Mouse (Mus musculus): Measurements from ENCODE around the gene Sgk2. TPM values are rescaled to one million over a fixed set of nuclear protein-coding genes. Genes with fewer than 3 reads are reported as not detected.
A peak's percentile ranks its signal among the peaks of the same experiment; 100 is the strongest.
"Not testable (repeated sequence)": the region's sequence is repeated elsewhere in the genome, so short reads cannot be mapped to it uniquely, and the experiment has no call there.

The Sgk2 gene
- polyA plus RNA-seq, 1 experiment from 2014 or later = 0.09 TPM

- H3K9ac ChIP-seq = no peak overlapping the region
- H3K27me3 ChIP-seq = peaks cover 19% of the 10 kb centered on the region
- H3K4me2 ChIP-seq = no peak overlapping the region
- no peak for ATAC-seq (ENCODE audit: low FRiP score)
- peaks cover 15% of the 10 kb centered on the region for H3K36me3 ChIP-seq
- H3K27ac ChIP-seq = no peak overlapping the region
- no peaks in the 10 kb centered on the region for H3K9me3 ChIP-seq
- WGBS = 83% methylated on average over 1 of the region's 1 CpGs
- H3K4me1 ChIP-seq (replicated peaks) = peaks cover 23% of the 10 kb centered on the region
- H3K4me3 ChIP-seq = no peak overlapping the region
Measured at GRCm38 (mm10) chr2:163051691-163052090, 64.6 kb downstream of the Sgk2 start.

DNA sequence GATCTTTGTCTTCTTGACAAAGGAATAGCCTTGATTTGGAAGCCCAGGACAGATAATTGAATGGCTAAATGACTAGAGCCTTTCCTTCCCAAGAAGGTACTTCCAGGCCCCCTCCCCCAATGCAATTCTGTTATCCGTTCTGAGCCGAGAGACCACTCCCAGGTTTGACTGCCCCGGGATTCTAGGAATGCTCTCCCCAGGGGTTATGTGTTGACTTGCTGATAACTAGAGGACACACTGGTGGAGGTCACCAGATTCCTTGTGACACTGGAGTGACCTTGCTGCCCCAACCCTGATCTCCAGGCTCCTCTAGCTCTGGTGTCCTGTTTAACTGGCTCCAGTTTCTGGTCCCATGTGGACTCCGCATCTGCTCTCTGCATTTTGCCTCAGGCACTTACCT is 65.0 kb downstream of the Sgk2 start:
- Histone ChIP-seq H3K4me3 (no peak overlapping the region), H3K27me3 (peaks cover 19% of the 10 kb centered on the region), H3K27ac (no peak overlapping the region), H3K9me3 (no peaks in the 10 kb centered on the region), H3K9ac (no peak overlapping the region), H3K4me2 (no peak overlapping the region), H3K36me3 (peaks cover 11% of the 10 kb centered on the region), H3K4me1 (replicated peaks) (peaks cover 23% of the 10 kb centered on the region)
- 40% methylated on average over 4 of the region's 4 CpGs for WGBS
- ATAC-seq (ENCODE audit: low FRiP score) = no peak

DNA sequence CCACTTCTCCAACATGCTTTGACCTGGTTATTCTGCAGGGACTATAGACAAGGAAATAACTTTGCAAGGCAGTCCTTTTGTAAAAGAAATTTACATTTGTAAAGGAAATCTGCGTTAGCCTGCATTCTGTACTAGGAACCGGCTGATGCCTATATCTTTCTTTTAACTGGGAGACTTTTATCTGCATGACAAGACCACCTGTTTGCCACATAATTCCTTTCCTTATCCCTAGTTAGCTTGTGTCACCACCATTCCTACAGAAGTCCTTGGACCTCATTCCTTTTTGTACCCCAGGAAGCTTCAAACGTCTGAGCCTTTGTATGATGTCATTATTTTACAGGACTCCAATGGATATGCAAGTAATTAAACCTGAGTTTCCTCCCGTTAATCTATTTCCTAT is 65.7 kb downstream of the Sgk2 start:
- H3K27ac ChIP-seq = no peak overlapping the region
- H3K4me1 ChIP-seq (replicated peaks) = peaks cover 23% of the 10 kb centered on the region
- H3K4me2 ChIP-seq = no peak overlapping the region
- H3K9me3 ChIP-seq = no peaks in the 10 kb centered on the region
- no peak overlapping the region for H3K9ac ChIP-seq
- H3K4me3 ChIP-seq = no peak overlapping the region
- H3K36me3 ChIP-seq = 0 out of 2 replicates have a peak, but pooled peaks cover 6% of the 10 kb centered on the region
- 67% methylated on average over 4 of the region's 4 CpGs for WGBS
- H3K27me3 ChIP-seq = peaks cover 19% of the 10 kb centered on the region
- ATAC-seq (ENCODE audit: low FRiP score) = no peak

- H3K36me3 ChIP-seq = 0 out of 2 replicates have a peak, but pooled peaks cover 3% of the 10 kb centered on the region
- no peaks in the 10 kb centered on the region for H3K9me3 ChIP-seq
- no peak within 1 kb of the TSS for H3K27ac ChIP-seq
- peaks cover 19% of the 10 kb centered on the region for H3K27me3 ChIP-seq
- peak within 1 kb of the TSS; percentile 63 for H3K9ac ChIP-seq
- WGBS = under 1% methylated on average over 48 of the region's 48 CpGs
- peak within 1 kb of the TSS; percentile 100 for H3K4me2 ChIP-seq
- H3K4me3 ChIP-seq = peak within 1 kb of the TSS; percentile 63
- peaks cover 20% of the 10 kb centered on the region for H3K4me1 ChIP-seq (replicated peaks)
- peak; percentile 99 for ATAC-seq (ENCODE audit: low FRiP score)
Measured at GRCm38 (mm10) chr2:163054335-163054840, 67.3 kb downstream of the Sgk2 start, which contains the start of gene Mybl2. Gene Mybl2 (plus strand): TSS chr2:163054687.

DNA sequence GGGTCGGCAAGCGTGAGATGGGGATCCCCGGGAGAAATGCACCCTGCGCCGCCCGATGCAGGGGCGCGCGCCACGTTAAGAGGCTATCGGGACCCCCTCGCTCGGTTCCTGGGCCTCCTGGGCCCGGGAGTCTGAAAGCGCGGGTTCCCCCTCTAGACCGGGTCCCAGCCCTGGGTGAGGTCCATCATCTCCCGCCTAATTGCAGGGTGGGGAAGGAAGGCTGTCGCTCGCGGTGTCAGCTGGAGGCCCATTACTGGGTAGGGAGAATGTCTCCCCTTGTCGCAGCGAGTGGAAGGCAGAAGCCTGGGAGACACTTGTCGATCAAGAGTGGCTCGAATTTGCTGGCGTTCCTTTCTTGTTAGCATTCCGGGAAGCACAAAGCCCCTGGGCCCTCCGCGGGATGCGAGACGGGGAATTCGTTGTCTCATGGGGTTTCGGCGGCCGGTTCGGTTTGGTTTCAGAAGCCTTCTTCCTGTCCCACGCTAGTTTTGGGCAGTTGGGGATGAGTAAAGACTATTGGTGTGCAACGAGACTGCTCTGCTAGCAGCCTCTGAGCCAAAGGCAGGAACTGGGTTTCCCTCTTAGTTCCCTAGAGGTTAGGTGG is 67.9 kb downstream of the Sgk2 start:
- ATAC-seq (ENCODE audit: low FRiP score) = peak; percentile 21; the same call in 1 of the 2 replicates
- Histone ChIP-seq H3K36me3 (0 out of 2 replicates have a peak, but pooled peaks cover 3% of the 10 kb centered on the region), H3K27ac (no peak overlapping the region), H3K9ac (peak overlapping the region; percentile 63), H3K4me3 (peak overlapping the region; percentile 63), H3K4me1 (replicated peaks) (peaks cover 20% of the 10 kb centered on the region), H3K27me3 (peaks cover 19% of the 10 kb centered on the region), H3K4me2 (peak overlapping the region; percentile 100), H3K9me3 (no peaks in the 10 kb centered on the region)
- WGBS = 1% methylated on average over 31 of the region's 38 CpGs

GRCm38 (mm10) chr2:163055715-163056114 is 68.6 kb downstream of the Sgk2 start:
- WGBS = 43% methylated on average over 5 of the region's 5 CpGs
- peak overlapping the region; percentile 63 for H3K4me3 ChIP-seq

DNA sequence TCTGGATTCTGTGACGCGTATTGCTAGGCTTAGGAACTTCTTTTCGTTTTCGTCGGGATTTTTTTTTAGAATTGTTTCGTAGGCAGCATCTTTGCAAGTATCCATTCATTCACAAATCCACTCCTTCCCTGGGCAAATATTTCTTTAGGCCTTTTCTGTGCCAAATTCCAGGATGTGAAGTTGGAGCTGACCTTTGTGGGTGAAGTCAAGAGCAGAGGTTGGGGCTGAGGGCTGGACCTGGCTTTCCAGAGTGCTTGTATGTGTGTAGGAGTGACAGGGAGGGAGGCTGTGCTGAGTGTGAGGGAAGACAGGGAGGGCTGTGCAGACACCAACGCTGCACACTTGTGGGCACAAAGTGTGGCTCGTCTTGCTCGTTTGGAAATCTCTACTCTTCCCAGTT is 69.5 kb downstream of the Sgk2 start:
- Histone ChIP-seq H3K27ac (no peak overlapping the region), H3K9ac (no peak overlapping the region), H3K4me1 (replicated peaks) (peaks cover 20% of the 10 kb centered on the region), H3K4me2 (no peak overlapping the region), H3K4me3 (no peak overlapping the region), H3K36me3 (no peaks in the 10 kb centered on the region), H3K9me3 (no peaks in the 10 kb centered on the region), H3K27me3 (peaks cover 19% of the 10 kb centered on the region)
- no peak for ATAC-seq (ENCODE audit: low FRiP score)
- WGBS = 88% methylated on average over 9 of the region's 9 CpGs

More at GRCm38 (mm10) chr2:163055715-163056114, 68.6 kb downstream of the Sgk2 start:
- peak overlapping the region; percentile 100 for H3K4me2 ChIP-seq
- H3K4me1 ChIP-seq (replicated peaks) = peaks cover 20% of the 10 kb centered on the region
- no peaks in the 10 kb centered on the region for H3K9me3 ChIP-seq
- H3K27ac ChIP-seq = no peak overlapping the region
- H3K9ac ChIP-seq = peak overlapping the region; percentile 63; the same call in 1 of the 2 replicates
- peaks cover 19% of the 10 kb centered on the region for H3K27me3 ChIP-seq
- H3K36me3 ChIP-seq = no peaks in the 10 kb centered on the region
- no peak for ATAC-seq (ENCODE audit: low FRiP score)

DNA sequence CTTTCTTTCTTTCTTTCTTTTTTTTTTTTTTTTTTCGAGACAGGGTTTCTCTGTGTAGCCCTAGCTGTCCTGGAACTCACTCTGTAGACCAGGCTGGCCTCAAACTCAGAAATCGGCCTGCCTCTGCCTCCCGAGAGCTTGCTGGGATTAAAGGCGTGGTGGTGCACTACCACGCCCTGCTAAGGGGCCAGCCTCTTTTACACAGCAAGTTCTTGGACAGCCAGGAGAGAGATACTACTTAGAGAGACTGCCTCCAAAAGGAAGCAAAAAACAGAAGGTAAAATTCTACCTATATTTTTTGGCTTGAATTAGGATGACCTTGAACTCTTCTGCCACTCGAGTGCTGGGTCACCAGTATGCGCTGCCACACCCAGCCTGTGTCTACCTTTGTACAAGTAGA is 71.9 kb downstream of the Sgk2 start:
- H3K36me3 ChIP-seq; ATAC-seq (ENCODE audit: low FRiP score); H3K9me3 ChIP-seq; H3K4me3 ChIP-seq; H3K4me2 ChIP-seq; H3K27ac ChIP-seq; H3K9ac ChIP-seq: not testable (repeated sequence)
- 92% methylated on average over 7 of the region's 7 CpGs for WGBS
- Histone ChIP-seq H3K27me3 (peaks cover 14% of the 10 kb centered on the region), H3K4me1 (replicated peaks) (peaks cover 15% of the 10 kb centered on the region)

DNA sequence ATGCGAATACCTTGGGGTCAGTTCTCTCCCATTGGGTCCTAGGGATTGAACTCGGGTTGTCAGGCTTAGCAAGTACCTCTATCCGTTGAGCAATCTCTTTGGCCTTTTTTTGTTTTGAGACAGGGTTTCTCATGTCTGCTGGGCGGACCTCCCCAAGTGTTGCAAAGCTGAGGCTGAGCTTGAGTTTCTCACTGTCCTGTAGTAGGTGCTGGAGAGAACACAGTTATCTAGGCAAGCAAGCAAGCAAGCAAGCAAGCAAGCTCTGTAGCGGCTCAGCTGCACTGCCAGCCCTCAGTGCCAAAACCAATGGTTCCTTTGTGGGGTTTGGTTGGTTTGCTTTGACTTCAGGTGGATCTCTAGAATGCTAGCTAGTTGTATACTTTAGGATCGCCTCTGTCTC is 73.5 kb downstream of the Sgk2 start:
- ATAC-seq (ENCODE audit: low FRiP score) = no peak
- Histone ChIP-seq H3K27ac (no peak overlapping the region), H3K4me2 (no peak overlapping the region), H3K9ac (no peak overlapping the region), H3K9me3 (no peaks in the 10 kb centered on the region), H3K27me3 (peaks cover 2% of the 10 kb centered on the region; the same call in 1 of the 2 replicates), H3K4me1 (replicated peaks) (0 out of 2 replicates have a peak, but pooled peaks cover 2% of the 10 kb centered on the region), H3K4me3 (no peak overlapping the region), H3K36me3 (no peaks in the 10 kb centered on the region)
- 84% methylated on average over 6 of the region's 6 CpGs for WGBS

GRCm38 (mm10) chr2:163061203-163062118 is 74.3 kb downstream of the Sgk2 start:
- H3K4me1 ChIP-seq (replicated peaks) = no peaks in the 10 kb centered on the region
- no peak for ATAC-seq (ENCODE audit: low FRiP score)
- no peak overlapping the region for H3K4me2 ChIP-seq
- no peak overlapping the region for H3K9ac ChIP-seq
- 88% methylated on average over 8 of the region's 8 CpGs for WGBS
- H3K36me3 ChIP-seq = no peaks in the 10 kb centered on the region
- no peak overlapping the region for H3K4me3 ChIP-seq
- H3K27ac ChIP-seq = no peak overlapping the region
- H3K9me3 ChIP-seq = no peaks in the 10 kb centered on the region
- no peaks in the 10 kb centered on the region for H3K27me3 ChIP-seq

DNA sequence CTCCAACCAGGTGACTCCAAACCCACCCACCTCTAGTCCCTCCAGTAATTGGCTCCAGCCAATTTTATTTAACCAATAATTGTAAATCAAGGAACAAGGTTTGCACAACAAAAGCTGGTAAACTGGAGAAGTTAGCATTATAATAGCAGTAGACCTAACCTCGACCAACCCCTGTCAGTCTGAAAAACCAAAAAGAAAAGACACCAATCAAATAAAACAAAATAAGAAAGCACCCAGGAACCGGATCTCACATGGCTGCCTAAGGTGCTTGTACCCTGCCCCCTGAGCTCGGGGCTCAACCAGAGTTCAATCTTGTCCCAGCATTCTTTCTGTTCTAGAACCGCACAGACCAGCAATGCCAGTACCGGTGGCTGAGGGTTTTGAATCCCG is 75.0 kb downstream of the Sgk2 start:
- no peaks in the 10 kb centered on the region for H3K27me3 ChIP-seq
- no peak overlapping the region for H3K9ac ChIP-seq
- H3K9me3 ChIP-seq = no peaks in the 10 kb centered on the region
- 0 out of 2 replicates have a peak, but pooled peaks cover 2% of the 10 kb centered on the region for H3K36me3 ChIP-seq
- no peak overlapping the region for H3K27ac ChIP-seq
- no peak overlapping the region for H3K4me2 ChIP-seq
- no peak overlapping the region for H3K4me3 ChIP-seq
- no peaks in the 10 kb centered on the region for H3K4me1 ChIP-seq (replicated peaks)
- ATAC-seq (ENCODE audit: low FRiP score) = no peak
- WGBS = 71% methylated on average over 6 of the region's 6 CpGs

Measured in hindbrain, embryonic 13.5 days (tissue).